Mouse (Mus musculus): Measurements from ENCODE around the gene Pih1d1. TPM values are rescaled to one million over a fixed set of nuclear protein-coding genes. Genes with fewer than 3 reads are reported as not detected.

Pih1d1 gene
- polyA plus RNA-seq, 1 experiment: 66.7 TPM

DNA sequence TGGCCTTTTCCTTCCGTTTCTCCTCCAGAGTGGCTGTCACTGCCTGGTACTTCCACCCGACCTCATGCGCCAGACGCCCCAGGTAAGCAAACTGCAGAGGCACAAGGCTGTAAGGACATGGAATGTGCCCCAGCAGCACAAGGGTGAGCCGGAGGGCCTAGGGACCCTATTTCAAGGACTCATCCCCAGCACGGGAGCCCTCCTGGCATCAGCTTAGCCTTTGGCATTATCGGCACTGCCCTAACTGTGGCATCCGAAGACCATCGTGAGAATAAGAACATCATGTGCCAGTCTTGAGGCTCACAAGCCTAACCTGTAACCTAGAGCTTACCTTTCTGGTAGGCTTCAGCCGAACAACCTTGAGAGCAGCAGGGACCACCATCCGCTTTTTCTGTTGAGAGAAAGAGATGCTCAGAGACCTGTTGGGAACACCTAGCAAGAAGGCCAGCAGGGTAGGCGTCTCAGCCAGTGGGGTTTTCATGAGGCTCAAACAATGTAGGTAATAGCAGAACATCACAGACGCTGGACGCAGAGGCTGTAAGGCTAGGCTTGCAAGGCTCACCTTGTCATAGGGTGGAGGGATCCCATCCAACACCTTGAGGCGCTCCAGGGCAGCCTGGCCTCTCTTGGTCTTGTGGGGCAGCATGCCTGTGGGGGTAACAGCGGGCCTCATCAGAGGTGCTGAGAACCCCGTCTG, 27.8 kb upstream of the Pih1d1 start:
- Histone ChIP-seq H3K27ac (ENCODE audit: insufficient read depth, low read depth, low read length) (peak overlapping the region; percentile 84), H3K4me1 (ENCODE audit: control insufficient read depth, insufficient read depth, low read length) (peaks cover 28% of the 10 kb centered on the region), H3K4me3 (ENCODE audit: insufficient read depth, low read length) (peak overlapping the region; percentile 72)
- no peak for TF ChIP-seq CTCF (IDR thresholded peaks at IDR 0.05; ENCODE audit: low read depth, low read length)
- TF ChIP-seq POLR2A (IDR thresholded peaks at IDR 0.05; ENCODE audit: borderline replicate concordance, low read depth, low read length): no peak

DNA sequence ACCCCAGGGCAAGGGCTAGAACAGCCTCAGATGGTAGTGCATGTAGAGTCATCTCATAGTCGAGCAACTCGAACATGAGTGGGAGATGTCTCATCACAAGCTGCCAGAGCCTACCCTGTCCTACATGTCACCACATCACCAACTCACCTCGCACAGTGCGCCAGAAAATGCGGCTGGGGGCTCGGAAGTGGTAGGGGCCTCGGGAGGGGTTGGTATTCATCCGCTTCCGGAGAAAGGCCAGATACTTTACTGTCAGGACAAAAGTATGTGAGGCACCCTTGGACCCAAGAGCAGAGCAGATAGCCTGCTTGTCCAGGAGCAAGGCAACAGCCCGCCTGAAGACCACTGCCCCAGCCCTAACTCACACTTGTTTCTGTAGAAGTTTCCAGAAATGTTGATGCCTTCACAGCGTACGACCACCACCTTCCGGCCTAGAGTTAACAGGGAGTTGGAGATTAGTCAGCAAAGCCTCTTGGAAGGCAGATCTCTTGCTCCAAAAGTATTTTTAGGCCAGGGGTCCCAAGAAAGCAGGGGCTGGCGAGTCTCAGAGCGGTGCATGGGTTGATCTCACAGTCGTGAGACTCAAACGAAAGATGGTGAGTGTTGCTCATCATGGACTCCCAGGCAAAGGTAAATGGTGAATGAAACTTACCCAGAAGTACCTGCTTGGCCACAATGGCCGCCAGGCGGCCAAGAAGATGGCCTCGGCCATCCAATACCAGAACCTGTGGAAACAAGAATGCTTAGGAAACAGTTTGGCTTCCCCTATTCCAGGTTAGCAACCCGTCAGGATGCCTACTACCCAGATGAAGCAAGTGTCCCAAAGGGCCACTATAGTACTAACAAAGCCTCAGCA, 27.0 kb upstream of the Pih1d1 start:
- Histone ChIP-seq H3K4me1 (ENCODE audit: control insufficient read depth, insufficient read depth, low read length) (peaks cover 20% of the 10 kb centered on the region), H3K27ac (ENCODE audit: insufficient read depth, low read depth, low read length) (peak overlapping the region; percentile 84), H3K4me3 (ENCODE audit: insufficient read depth, low read length) (peak overlapping the region; percentile 72)
- TF ChIP-seq CTCF (IDR thresholded peaks at IDR 0.05; ENCODE audit: low read depth, low read length) (no peak), POLR2A (IDR thresholded peaks at IDR 0.05; ENCODE audit: borderline replicate concordance, low read depth, low read length) (no peak)

DNA sequence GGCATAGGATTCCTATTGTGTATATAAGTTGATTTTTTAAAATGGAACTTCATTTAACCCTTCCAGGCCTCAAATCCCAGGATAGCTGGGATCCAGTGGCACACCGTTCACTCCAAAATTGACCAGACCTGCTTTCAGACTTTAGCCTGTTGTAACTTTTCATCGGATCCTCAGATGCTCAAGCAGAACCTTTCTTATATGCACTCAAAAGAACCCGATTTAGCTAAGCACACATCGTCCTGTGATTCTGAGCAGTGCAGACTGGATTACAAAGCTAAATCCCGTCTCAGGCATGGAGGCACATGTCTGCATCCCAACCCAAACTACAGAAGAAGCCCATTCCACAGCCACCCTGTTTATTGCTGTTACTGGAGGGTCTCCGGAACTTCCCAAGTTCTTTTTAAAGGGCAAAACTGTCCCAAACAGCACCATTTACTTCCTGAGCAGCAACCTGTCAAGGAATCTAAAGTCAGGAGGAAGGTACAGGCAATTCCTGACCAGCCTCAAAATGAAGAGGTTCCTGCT, 26.3 kb upstream of the Pih1d1 start:
- H3K27ac ChIP-seq (ENCODE audit: insufficient read depth, low read depth, low read length): peak overlapping the region; percentile 84
- peaks cover 15% of the 10 kb centered on the region for H3K4me1 ChIP-seq (ENCODE audit: control insufficient read depth, insufficient read depth, low read length)
- H3K4me3 ChIP-seq (ENCODE audit: insufficient read depth, low read length): peak overlapping the region; percentile 72
- TF ChIP-seq CTCF (IDR thresholded peaks at IDR 0.05; ENCODE audit: low read depth, low read length) (no peak), POLR2A (IDR thresholded peaks at IDR 0.05; ENCODE audit: borderline replicate concordance, low read depth, low read length) (no peak)

DNA sequence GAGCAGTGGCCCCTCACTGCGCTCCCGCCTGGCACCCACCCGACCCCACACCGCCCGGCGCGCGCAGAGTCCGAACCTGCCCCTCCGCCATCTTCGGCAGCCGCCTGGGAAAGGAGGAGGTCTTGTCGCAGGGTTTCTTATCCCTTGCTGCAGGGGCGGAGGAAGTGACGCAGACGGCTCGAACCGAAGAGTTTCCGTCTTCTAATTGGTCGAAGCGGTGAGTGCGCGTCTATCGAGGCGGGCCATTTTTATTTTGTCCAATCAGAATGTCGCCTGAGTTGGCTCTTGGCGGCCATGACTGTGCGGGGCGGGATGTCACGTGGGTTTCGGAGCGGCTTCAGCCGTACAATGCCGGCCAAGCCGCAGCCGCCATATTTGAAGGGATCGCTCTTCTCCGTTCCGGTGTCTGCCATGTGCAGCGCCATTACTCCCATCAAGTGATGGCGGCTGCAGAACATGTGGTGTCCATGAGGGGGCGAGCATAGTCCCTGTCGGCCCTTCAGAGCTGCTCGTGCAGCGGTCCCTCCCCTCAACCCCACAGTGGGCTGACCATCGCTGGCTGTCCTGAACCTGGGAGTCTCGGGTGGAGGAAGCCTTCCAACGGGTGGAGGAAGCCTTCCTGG, 25.4 kb upstream of the Pih1d1 start, which contains the start of gene Rpl13a:
Rpl13a (minus strand) TSS at position 138 of the 623 bp plus-strand sequence.
- Histone ChIP-seq H3K4me3 (ENCODE audit: insufficient read depth, low read length) (peak within 1 kb of the TSS; percentile 72), H3K4me1 (ENCODE audit: control insufficient read depth, insufficient read depth, low read length) (peaks cover 12% of the 10 kb centered on the region), H3K27ac (ENCODE audit: insufficient read depth, low read depth, low read length) (peak within 1 kb of the TSS; percentile 86)
- TF ChIP-seq CTCF (IDR thresholded peaks at IDR 0.05; ENCODE audit: low read depth, low read length) (no peak), POLR2A (IDR thresholded peaks at IDR 0.05; ENCODE audit: borderline replicate concordance, low read depth, low read length) (no peak)

DNA sequence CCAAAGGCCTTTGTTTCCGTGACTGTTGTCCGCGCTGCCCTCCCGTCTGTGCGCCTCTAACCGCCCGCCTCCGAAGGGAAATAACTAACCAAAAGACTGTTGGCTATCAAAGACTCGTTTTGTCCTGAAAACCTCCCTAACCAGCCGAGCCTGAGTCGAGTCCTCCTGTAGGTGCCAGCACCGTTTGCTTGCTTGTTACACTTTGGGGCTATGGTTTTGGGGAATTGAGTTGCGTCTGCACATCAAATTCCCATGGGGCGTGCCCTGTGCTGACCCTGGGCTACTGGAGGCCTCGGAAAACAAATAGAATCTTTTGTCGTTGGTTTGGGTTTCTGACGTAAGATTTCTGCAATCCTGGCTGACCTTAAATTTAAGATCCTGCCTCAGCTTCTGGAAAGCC, 24.8 kb upstream of the Pih1d1 start:
- no peak for TF ChIP-seq CTCF (IDR thresholded peaks at IDR 0.05; ENCODE audit: low read depth, low read length)
- TF ChIP-seq POLR2A (IDR thresholded peaks at IDR 0.05; ENCODE audit: borderline replicate concordance, low read depth, low read length): no peak; the same call in 1 of the 2 replicates
- Histone ChIP-seq H3K4me3 (ENCODE audit: insufficient read depth, low read length) (peak overlapping the region; percentile 70), H3K27ac (ENCODE audit: insufficient read depth, low read depth, low read length) (peak overlapping the region; percentile 86), H3K4me1 (ENCODE audit: control insufficient read depth, insufficient read depth, low read length) (peaks cover 12% of the 10 kb centered on the region)

DNA sequence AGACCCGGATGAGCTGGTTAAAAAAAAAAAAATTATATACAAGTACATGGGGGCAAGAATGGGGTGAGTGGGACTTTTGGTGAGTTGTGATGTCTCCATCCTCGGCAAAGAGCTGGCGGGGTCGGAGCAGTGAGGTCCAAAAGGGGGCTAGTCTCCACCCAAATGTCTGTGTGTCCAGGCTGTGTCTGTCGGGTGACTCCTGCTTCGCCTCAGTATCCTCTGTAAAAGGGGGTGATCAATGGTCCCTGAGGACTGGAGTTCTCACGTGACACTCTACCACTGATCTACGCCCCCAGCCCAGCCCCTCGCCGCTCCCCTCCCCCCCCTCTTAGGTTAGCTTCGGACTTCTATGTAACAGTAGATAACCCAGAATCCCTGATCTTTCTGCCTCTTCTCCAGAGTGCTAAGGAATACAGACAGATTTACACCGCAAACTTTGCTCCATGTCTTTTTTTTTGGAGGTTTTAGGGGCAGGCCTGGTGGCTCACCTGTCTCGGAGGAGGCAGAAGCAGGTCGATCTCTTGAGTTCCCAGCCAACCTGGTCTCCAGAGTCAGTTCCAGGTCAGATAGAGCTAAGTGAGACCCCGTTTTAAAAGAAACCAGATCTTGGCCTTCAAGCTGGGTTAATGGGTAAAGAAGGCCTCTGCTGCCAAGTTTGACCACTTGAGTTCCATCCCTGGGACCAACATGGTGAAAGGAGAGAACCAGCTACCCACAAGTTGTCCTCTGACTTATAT, 24.2 kb upstream of the Pih1d1 start:
- H3K4me1 ChIP-seq (ENCODE audit: control insufficient read depth, insufficient read depth, low read length): peaks cover 10% of the 10 kb centered on the region
- peak overlapping the region; percentile 70 for H3K4me3 ChIP-seq (ENCODE audit: insufficient read depth, low read length)
- TF ChIP-seq POLR2A (IDR thresholded peaks at IDR 0.05; ENCODE audit: borderline replicate concordance, low read depth, low read length): no peak
- TF ChIP-seq CTCF (IDR thresholded peaks at IDR 0.05; ENCODE audit: low read depth, low read length): no peak
- H3K27ac ChIP-seq (ENCODE audit: insufficient read depth, low read depth, low read length): peak overlapping the region; percentile 86

DNA sequence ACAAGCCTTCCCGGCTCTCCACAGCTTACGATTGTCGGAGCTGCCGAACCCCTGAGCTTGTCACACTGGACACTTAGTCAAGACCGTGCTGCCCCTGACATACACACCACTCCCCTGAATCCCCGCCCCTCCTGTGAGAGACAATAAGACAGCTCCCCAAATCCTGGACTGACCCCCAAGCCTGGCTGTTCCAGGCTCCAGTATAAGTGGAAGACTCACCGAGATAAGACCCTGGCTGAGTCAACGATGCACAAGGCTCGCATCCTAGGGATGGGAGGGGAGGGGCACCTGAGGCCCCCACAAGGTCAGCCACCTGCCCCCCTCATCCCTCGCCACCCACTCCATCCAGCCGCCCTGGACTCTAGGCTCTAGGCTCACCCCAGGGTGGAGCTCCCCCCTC, 22.3 kb upstream of the Pih1d1 start:
- peaks cover 6% of the 10 kb centered on the region for H3K4me1 ChIP-seq (ENCODE audit: control insufficient read depth, insufficient read depth, low read length)
- no peak for TF ChIP-seq POLR2A (IDR thresholded peaks at IDR 0.05; ENCODE audit: borderline replicate concordance, low read depth, low read length)
- TF ChIP-seq CTCF (IDR thresholded peaks at IDR 0.05; ENCODE audit: low read depth, low read length): no peak
- H3K4me3 ChIP-seq (ENCODE audit: insufficient read depth, low read length): no peak overlapping the region
- no peak overlapping the region for H3K27ac ChIP-seq (ENCODE audit: insufficient read depth, low read depth, low read length)

DNA sequence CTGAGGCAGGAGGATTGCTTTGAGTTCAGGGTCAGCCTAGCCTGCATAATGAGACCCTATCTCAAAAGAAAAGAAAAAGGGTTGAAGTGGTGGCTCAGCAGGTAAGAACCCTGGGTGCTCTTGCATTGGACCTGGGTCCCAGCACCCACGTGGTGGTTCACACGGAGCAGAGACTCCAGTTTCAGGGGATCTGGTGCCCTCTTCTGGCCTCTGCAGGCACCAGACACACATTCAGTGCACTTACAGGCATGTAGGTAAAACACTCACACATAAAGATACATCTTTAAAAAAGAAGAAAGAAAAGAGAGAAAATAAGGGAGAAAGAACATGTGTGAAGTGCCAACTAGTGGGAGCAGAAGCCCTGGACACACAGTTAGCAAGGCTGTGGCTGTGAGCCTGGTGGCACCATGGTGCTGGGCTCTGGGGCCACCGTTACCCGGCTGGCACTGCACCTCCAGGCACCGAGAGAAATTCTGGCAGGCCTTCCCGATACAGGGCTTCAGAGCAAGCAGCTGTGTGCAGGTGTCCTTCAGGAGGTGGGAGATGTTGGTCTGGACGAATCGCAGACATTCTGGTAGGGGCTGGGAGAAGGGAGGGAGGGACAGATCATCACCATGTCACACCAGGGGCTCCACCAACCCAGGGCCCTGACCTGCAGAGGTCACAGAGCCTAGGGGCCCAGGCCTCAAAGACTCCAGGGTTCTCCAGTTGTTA, 20.5 kb upstream of the Pih1d1 start:
- H3K4me3 ChIP-seq (ENCODE audit: insufficient read depth, low read length): no peak overlapping the region
- H3K4me1 ChIP-seq (ENCODE audit: control insufficient read depth, insufficient read depth, low read length): peaks cover 6% of the 10 kb centered on the region
- TF ChIP-seq POLR2A (IDR thresholded peaks at IDR 0.05; ENCODE audit: borderline replicate concordance, low read depth, low read length) (no peak), CTCF (IDR thresholded peaks at IDR 0.05; ENCODE audit: low read depth, low read length) (no peak)
- no peak overlapping the region for H3K27ac ChIP-seq (ENCODE audit: insufficient read depth, low read depth, low read length)

Data from bone marrow macrophage, adult 2 months (primary cell).